Mouse (Mus musculus) CD4-positive naive resting alpha-beta T cell, adult 57 days (primary cell): ENCODE results near the gene Ube2f. TPM values are rescaled to one million over a fixed set of nuclear protein-coding genes. Genes with fewer than 3 reads are reported as not detected.

ENCODE experiments used
- total RNA-seq: library from RNA; stranded (reverse); gene quantifications from one replicate; pipeline ENCODE4 v1.2.4, GENCODE M21; 2023

The Ube2f gene
- 57.6 TPM for total RNA-seq

DNA sequence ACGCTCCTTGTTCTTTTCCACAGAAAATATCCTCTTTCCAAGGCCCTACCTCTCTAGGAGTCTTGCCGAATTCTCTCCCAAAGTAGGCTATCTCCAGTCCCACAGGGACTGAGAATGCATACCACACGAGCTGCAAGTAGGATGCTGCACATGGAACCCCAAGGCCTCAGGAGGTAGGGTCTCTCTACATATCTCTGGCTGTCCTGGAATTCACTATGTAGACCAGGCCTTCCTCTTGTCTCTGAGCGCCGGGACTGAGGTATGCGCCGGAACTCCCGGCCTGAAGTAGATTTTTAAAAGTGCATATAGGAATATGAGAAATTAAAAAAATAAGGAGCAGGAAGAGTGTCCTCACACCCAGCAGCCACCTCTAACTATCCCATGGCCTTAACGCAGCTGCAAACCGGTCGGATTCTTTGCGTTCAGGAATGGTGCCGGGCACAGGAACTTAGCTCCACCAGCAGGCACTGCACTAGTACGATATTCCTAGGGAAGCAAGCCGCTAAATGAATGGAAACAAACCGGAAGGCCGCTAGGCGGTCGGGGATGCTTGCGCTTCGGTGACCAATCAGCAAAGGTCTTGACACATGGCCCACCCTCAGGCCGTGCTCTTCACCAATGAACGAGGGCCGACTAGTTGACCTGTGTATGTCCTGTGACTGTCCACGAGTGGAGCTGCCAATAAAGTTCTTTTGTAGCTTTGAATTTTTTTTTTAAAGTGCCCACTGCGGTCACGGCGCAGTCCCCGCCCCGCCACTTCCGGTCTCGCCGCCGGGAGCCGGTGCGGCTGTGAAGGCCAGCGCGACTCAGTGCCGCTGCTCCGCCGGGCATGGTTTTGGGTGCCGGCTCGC lies at the start of gene Ube2f:
Gene Ube2f (plus strand): TSS at position 741 of the 851 bp plus-strand sequence.

DNA sequence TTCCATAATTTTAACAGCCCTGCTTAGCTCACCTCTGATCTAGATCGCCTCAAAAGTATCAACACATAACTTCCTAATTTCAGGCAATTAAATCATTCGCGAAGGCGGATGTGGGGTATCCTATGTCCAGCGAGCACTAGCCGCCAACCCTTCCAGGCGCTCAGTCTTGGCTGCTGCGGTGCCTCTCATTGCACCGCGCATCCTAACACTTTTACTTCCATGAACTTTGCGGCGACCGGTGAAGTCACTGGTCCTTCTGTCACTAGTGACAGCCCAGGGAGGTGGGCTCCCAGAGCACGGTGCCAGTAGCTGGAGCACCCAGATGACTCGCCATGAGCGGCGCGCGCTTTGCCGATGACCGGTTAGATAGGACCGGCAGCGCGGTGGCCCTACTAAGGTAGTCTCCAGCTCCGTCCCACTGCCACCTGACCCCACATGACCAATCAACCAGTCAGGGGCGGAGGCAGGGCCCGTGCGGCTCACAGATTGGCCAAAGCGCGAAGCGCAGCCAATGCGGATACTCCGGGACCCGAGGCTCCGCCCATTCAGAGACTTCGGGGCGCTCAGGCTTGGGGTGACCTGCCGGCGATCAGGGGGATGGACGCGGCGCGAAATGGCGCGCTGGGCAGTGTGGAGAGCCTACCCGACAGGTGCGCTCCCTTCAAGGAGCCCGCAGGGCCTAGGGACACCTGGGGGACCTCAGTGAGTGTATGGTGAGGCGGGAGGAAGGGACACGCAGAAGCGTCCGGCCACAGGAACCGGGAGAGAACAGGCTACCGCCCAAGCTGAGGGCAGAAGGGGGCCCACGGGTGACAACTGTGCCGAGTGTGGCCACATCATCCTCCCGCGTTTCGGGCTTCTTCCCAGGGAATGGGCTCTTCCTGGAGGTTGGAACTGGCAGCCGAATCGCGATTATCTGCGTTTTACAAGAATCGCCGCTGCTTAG lies 48.0 kb downstream of the Ube2f start, which contains the start of gene Scly:
Gene Scly (plus strand): TSS at position 540 of the 946 bp plus-strand sequence.

DNA sequence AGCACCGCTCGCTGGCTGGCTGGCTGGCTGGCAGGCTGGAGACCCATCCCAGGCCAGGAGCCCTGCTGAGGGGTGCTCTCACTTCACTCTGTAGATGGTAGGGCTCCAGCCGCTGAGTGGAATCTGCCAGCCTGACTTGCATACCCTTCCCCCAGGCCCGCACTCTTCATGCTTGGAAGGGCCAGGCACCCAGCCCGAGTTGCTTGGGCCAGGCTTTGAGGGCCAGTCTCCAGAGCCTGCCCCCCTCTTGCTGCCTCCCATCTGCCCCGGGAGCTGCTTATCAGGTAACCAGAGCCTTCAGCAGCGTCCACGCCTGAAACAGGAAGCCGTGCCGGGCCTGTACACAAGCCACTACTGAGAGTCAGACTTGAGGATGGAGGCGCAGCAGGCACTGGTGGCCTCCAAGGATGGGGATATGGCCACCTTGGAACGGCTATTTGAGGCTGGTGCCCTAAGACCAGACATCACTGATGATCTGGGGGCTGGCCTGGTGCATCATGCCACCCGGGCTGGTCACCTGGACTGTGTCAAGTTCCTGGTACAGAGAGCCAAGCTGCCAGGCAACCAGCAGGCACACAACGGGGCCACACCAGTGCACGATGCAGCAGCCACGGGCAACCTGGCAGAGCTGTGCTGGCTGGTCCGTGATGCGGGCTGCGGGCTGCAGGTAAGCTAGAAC lies 71.8 kb downstream of the Ube2f start, which contains the start of gene Espnl:
Gene Espnl (plus strand): TSS at position 316 of the 679 bp plus-strand sequence.

Other genes with a start within 250 kb of the Ube2f start
- 1.2 TPM for gene Rbm44, start 105.2 kb upstream of the Ube2f start, total RNA-seq
- 23.0 TPM for gene Ramp1, start 70.5 kb upstream of the Ube2f start, total RNA-seq
- 22.5 TPM for gene Scly, start 48.0 kb downstream of the Ube2f start, total RNA-seq
- 0.21 TPM for gene Espnl, start 71.8 kb downstream of the Ube2f start, total RNA-seq
- not detected for gene Klhl30, start 100.7 kb downstream of the Ube2f start, total RNA-seq
- not detected for gene Erfe, start 116.1 kb downstream of the Ube2f start, total RNA-seq
- 119 TPM for gene Ilkap, start 148.5 kb downstream of the Ube2f start, total RNA-seq
- 32.2 TPM for gene Hes6, start 163.7 kb downstream of the Ube2f start, total RNA-seq
- gene Per2, start 209.0 kb downstream of the Ube2f start, total RNA-seq = 11.1 TPM
- gene Traf3ip1, start 244.3 kb downstream of the Ube2f start, total RNA-seq = 6.0 TPM